Mouse (Mus musculus): Measurements from ENCODE around the gene Sgms1. TPM values are rescaled to one million over a fixed set of nuclear protein-coding genes. Genes with fewer than 3 reads are reported as not detected.

Gene Sgms1
- 31.4 and 32.0 TPM in 2 replicates for polyA plus RNA-seq (2014; fragmentation: Nextera tagmentation; extraction: Ambion mirVana)

DNA sequence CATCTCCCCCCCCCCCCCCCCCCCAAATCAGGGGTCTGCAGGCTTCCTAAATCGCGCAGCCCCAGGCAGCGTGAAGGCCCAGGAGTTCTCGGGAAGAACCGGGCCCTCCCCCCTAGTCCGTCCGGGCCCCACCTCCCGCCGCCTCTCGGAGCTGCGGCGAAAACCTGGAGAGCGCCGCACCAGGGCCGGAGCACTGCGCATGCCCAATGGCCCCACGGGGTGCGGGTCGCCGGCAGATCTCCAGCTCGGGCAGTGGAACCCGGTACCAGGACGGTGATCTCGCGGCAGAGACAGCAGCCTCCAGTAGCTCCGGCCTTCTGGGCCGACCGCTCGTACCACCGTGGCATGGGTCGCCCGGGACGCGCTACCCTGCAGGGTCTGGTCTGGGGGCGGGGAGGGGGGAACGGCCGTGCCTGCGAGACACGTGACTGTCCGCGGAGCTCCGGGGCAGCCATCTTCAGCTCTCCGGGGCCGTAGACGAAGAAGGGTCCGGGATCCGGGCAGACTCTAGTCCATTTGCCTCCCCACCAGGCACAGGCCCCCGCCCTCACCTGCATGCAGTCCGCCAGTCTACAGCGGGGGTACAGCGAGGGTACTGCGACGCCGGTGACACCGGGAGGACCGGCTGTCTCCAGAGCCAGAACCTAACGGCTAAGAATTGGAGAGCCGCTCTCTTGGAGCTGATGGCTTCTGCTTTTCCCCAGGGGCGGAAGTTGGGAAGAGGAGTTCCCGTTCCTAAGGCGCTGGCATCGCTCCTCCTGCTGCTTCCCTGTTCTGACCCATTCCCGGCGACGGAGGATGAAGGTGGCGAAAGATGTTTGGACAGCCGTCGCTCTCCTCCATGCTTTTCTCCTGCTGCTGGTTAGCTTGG lies at the start of gene Sgms1:
Gene Sgms1 (minus strand): TSS at position 714 of the 871 bp plus-strand sequence.
- peak within 1 kb of the TSS; percentile 83 for H3K27ac ChIP-seq (ENCODE audit: low read depth, low read length)
- peaks cover 20% of the 10 kb centered on the region for H3K4me1 ChIP-seq (replicated peaks; ENCODE audit: control insufficient read depth, insufficient read depth, low read length)
- H3K27me3 ChIP-seq (replicated peaks; ENCODE audit: control insufficient read depth, insufficient read depth, low read length): peaks cover 3% of the 10 kb centered on the region; the same call in 1 of the 2 replicates
- H3K9ac ChIP-seq (ENCODE audit: low read depth, low read length): peak within 1 kb of the TSS; percentile 86
- no peaks in the 10 kb centered on the region for H3K36me3 ChIP-seq (ENCODE audit: control insufficient read depth, insufficient read depth, low read length)
- DNase-seq (ENCODE audit: low spot score) (peak; percentile 91), ATAC-seq (replicated peaks; ENCODE audit: low FRiP score) (peak; percentile 90)
- no peaks in the 10 kb centered on the region; the same call in 1 of the 2 replicates for H3K9me3 ChIP-seq (ENCODE audit: control insufficient read depth, low read length)
- peak within 1 kb of the TSS; percentile 99 for H3K4me2 ChIP-seq
- under 1% methylated on average over 67 of the region's 68 CpGs for WGBS
- peak within 1 kb of the TSS; percentile 80 for H3K4me3 ChIP-seq (ENCODE audit: low read depth, low read length)

- Histone ChIP-seq H3K4me2 (no peak overlapping the region), H3K36me3 (ENCODE audit: control insufficient read depth, insufficient read depth, low read length) (no peaks in the 10 kb centered on the region), H3K9me3 (ENCODE audit: control insufficient read depth, low read length) (no peaks in the 10 kb centered on the region), H3K4me1 (replicated peaks; ENCODE audit: control insufficient read depth, insufficient read depth, low read length) (no peaks in the 10 kb centered on the region), H3K27ac (ENCODE audit: low read depth, low read length) (no peak overlapping the region), H3K27me3 (replicated peaks; ENCODE audit: control insufficient read depth, insufficient read depth, low read length) (no peaks in the 10 kb centered on the region), H3K9ac (ENCODE audit: low read depth, low read length) (no peak overlapping the region), H3K4me3 (ENCODE audit: low read depth, low read length) (no peak overlapping the region)
- ATAC-seq (replicated peaks; ENCODE audit: low FRiP score): no peak
- WGBS: 89% methylated on average over 3 of the region's 3 CpGs
- DNase-seq (ENCODE audit: low spot score): no peak
Observed at GRCm38 (mm10) chr19:32425856-32426255, 36.3 kb upstream of the Sgms1 start.

GRCm38 (mm10) chr19:32424706-32425105 lies 35.2 kb upstream of the Sgms1 start:
- no peak for DNase-seq (ENCODE audit: low spot score)
- H3K27me3 ChIP-seq (replicated peaks; ENCODE audit: control insufficient read depth, insufficient read depth, low read length): no peaks in the 10 kb centered on the region
- H3K4me2 ChIP-seq: no peak overlapping the region
- H3K27ac ChIP-seq (ENCODE audit: low read depth, low read length): no peak overlapping the region
- no peak overlapping the region for H3K9ac ChIP-seq (ENCODE audit: low read depth, low read length)
- 83% methylated on average over 3 of the region's 3 CpGs for WGBS
- no peak for ATAC-seq (replicated peaks; ENCODE audit: low FRiP score)
- no peaks in the 10 kb centered on the region for H3K36me3 ChIP-seq (ENCODE audit: control insufficient read depth, insufficient read depth, low read length)
- no peak overlapping the region for H3K4me3 ChIP-seq (ENCODE audit: low read depth, low read length)
- H3K4me1 ChIP-seq (replicated peaks; ENCODE audit: control insufficient read depth, insufficient read depth, low read length): no peaks in the 10 kb centered on the region
- no peaks in the 10 kb centered on the region for H3K9me3 ChIP-seq (ENCODE audit: control insufficient read depth, low read length)

DNA sequence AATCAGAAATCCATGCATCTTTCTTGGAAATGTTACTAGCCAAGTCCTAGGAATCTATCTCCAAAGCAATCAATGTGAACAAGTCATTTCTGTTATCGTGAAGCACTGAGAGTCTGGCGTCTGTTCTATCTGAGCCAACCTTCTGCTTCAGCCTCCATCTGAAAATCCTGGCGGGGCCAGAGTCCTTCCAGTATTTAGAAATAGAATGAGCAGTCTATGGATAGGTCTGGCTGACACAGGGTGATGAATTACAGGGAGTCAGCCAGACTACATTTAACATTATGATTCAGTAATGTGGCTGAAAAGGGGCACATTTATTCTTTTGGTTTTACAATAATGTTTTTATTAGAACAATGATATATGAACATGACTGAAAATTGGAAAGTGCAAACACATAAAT lies 29.6 kb upstream of the Sgms1 start:
- H3K4me3 ChIP-seq (ENCODE audit: low read depth, low read length): no peak overlapping the region
- no peak for ATAC-seq (replicated peaks; ENCODE audit: low FRiP score)
- no peak overlapping the region for H3K9ac ChIP-seq (ENCODE audit: low read depth, low read length)
- DNase-seq (ENCODE audit: low spot score): no peak
- H3K27me3 ChIP-seq (replicated peaks; ENCODE audit: control insufficient read depth, insufficient read depth, low read length): no peaks in the 10 kb centered on the region
- no peak overlapping the region for H3K27ac ChIP-seq (ENCODE audit: low read depth, low read length)
- H3K4me1 ChIP-seq (replicated peaks; ENCODE audit: control insufficient read depth, insufficient read depth, low read length): no peaks in the 10 kb centered on the region
- WGBS: 67% methylated on average over 3 of the region's 3 CpGs
- H3K36me3 ChIP-seq (ENCODE audit: control insufficient read depth, insufficient read depth, low read length): no peaks in the 10 kb centered on the region
- H3K4me2 ChIP-seq: no peak overlapping the region
- no peaks in the 10 kb centered on the region for H3K9me3 ChIP-seq (ENCODE audit: control insufficient read depth, low read length)

DNA sequence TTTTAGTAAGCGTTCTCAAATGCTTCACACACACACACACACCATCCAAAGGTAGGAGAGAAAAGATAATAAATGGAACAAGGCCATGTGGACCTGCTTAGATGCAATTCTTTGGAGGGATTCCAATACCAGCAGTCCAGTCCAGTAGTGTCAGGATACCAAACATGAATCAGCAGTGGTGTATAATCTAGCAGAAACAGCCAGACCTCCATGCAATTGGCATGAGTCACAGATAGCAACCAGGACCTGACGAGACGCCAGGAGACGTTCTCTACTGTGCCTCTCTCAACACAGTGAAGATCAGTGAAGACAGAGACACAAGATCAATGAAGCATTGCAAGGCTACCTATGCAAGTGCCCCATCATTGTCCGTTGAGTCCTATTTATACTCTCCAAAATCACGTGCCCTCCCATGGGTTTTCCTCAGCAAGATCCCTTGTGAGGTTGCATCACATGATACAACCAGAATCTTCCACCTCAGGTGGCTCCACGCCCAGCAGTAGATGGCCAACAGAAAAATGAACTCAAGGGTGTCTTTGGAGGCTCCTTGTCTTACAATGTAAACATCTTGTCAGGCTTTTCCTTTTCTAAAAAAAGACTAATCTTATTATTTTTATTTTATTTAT lies 27.3 kb upstream of the Sgms1 start:
- DNase-seq (ENCODE audit: low spot score) (no peak), ATAC-seq (replicated peaks; ENCODE audit: low FRiP score) (no peak)
- H3K27me3 ChIP-seq (replicated peaks; ENCODE audit: control insufficient read depth, insufficient read depth, low read length): no peaks in the 10 kb centered on the region
- H3K9ac ChIP-seq (ENCODE audit: low read depth, low read length): no peak overlapping the region
- H3K4me1 ChIP-seq (replicated peaks; ENCODE audit: control insufficient read depth, insufficient read depth, low read length): no peaks in the 10 kb centered on the region
- 69% methylated on average over 7 of the region's 7 CpGs for WGBS
- no peak overlapping the region for H3K4me2 ChIP-seq
- H3K4me3 ChIP-seq (ENCODE audit: low read depth, low read length): no peak overlapping the region
- no peaks in the 10 kb centered on the region for H3K36me3 ChIP-seq (ENCODE audit: control insufficient read depth, insufficient read depth, low read length)
- no peak overlapping the region for H3K27ac ChIP-seq (ENCODE audit: low read depth, low read length)
- no peaks in the 10 kb centered on the region for H3K9me3 ChIP-seq (ENCODE audit: control insufficient read depth, low read length)

DNA sequence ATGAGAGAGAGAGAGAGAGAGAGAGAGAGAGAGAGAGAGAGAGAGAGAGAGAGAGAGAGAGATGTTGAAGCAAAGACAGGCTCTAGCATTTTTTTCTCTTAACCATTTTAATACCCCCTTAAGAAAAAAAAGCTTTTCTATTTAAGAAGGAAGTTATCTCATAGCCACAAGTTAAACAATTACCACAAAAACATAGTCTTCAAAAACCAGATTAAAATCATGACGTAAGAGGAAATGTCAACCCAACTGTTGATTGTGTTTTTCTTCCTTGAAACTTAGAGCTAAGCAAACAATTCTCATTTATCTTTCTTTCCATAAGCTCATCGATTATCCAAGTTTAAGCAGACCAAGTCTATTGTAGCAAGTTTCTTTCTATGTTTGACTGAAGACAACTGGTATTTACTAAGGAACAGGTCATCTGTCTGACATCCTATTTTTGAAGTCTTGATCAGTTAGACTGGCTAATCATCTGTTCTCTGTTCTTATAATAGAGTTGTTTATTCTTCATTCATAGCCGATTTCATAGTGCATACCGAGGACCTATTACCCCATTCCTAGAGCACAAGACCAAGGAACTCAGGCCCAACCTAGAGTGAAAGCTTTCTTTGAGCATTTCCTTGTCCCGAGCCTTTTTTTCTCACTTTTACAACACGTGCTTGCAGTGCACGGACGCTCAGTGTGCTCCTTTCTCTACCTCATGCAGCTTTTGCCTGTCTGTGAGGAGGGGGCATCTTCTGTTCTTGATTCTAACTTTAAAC lies 20.3 kb upstream of the Sgms1 start:
- no peak overlapping the region for H3K4me2 ChIP-seq
- H3K9ac ChIP-seq (ENCODE audit: low read depth, low read length): no peak overlapping the region
- H3K27ac ChIP-seq (ENCODE audit: low read depth, low read length): no peak overlapping the region
- H3K9me3 ChIP-seq (ENCODE audit: control insufficient read depth, low read length): no peaks in the 10 kb centered on the region
- 67% methylated on average over 8 of the region's 8 CpGs for WGBS
- no peaks in the 10 kb centered on the region for H3K36me3 ChIP-seq (ENCODE audit: control insufficient read depth, insufficient read depth, low read length)
- no peaks in the 10 kb centered on the region for H3K27me3 ChIP-seq (replicated peaks; ENCODE audit: control insufficient read depth, insufficient read depth, low read length)
- no peaks in the 10 kb centered on the region for H3K4me1 ChIP-seq (replicated peaks; ENCODE audit: control insufficient read depth, insufficient read depth, low read length)
- H3K4me3 ChIP-seq (ENCODE audit: low read depth, low read length): no peak overlapping the region
- DNase-seq (ENCODE audit: low spot score) (no peak), ATAC-seq (replicated peaks; ENCODE audit: low FRiP score) (no peak)

GRCm38 (mm10) chr19:32406717-32407116 lies 17.2 kb upstream of the Sgms1 start:
- Histone ChIP-seq H3K27ac (ENCODE audit: low read depth, low read length) (no peak overlapping the region), H3K9ac (ENCODE audit: low read depth, low read length) (no peak overlapping the region), H3K4me1 (replicated peaks; ENCODE audit: control insufficient read depth, insufficient read depth, low read length) (no peaks in the 10 kb centered on the region), H3K36me3 (ENCODE audit: control insufficient read depth, insufficient read depth, low read length) (no peaks in the 10 kb centered on the region), H3K4me3 (ENCODE audit: low read depth, low read length) (no peak overlapping the region), H3K27me3 (replicated peaks; ENCODE audit: control insufficient read depth, insufficient read depth, low read length) (no peaks in the 10 kb centered on the region), H3K4me2 (no peak overlapping the region), H3K9me3 (ENCODE audit: control insufficient read depth, low read length) (no peaks in the 10 kb centered on the region)
- 66% methylated on average over 7 of the region's 7 CpGs for WGBS
- ATAC-seq (replicated peaks; ENCODE audit: low FRiP score): no peak
- no peak for DNase-seq (ENCODE audit: low spot score)

- no peak overlapping the region for H3K9ac ChIP-seq (ENCODE audit: low read depth, low read length)
- H3K4me3 ChIP-seq (ENCODE audit: low read depth, low read length): no peak overlapping the region
- H3K9me3 ChIP-seq (ENCODE audit: control insufficient read depth, low read length): no peaks in the 10 kb centered on the region
- ATAC-seq (replicated peaks; ENCODE audit: low FRiP score) (no peak), DNase-seq (ENCODE audit: low spot score) (no peak)
- H3K36me3 ChIP-seq (ENCODE audit: control insufficient read depth, insufficient read depth, low read length): no peaks in the 10 kb centered on the region
- WGBS: 51% methylated on average over 5 of the region's 5 CpGs
- H3K27ac ChIP-seq (ENCODE audit: low read depth, low read length): no peak overlapping the region
- no peaks in the 10 kb centered on the region for H3K4me1 ChIP-seq (replicated peaks; ENCODE audit: control insufficient read depth, insufficient read depth, low read length)
- H3K27me3 ChIP-seq (replicated peaks; ENCODE audit: control insufficient read depth, insufficient read depth, low read length): no peaks in the 10 kb centered on the region
- H3K4me2 ChIP-seq: no peak overlapping the region
Observed at GRCm38 (mm10) chr19:32404386-32404785, 14.9 kb upstream of the Sgms1 start.

All from liver, embryonic 11.5 days (tissue).